Mouse (Mus musculus): ENCODE data around the gene Alk.

Alk gene

DNA sequence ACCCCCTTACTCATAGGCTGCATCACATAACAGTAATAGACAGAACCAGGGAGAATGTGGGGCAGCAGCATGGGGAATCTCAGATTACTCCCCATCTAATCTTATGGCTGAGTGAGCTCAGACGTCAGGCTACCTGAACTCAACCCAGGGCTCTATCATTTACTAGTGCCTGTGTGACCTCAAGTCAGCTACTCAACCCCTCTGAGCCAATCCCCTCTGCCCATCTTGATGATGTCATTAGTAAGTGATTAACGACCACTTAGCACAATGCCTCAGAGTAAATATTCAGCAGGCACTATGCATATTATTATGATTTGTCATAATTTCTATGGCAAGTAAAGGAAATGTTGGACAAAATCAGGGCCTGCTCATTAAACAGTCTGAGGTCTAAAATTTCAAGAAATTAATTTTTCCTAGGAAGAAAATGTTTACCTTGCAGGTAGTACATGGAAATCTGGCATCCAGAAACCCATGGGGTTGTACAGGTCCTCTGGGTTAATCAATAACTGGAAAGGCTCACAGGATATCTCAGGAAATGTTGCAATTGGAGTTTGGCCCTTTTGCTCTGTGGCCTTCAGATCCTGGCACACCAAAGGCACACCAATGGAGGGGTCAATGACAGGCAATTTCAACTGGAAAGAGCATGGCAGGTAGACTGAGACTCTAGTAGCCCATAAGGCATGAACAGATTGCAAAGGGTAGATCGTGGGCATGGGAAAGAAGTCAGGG, 204.9 kb downstream of the Alk start:
- no peak for DNase-seq (ENCODE audit: low spot score in 2 of 2)

DNA sequence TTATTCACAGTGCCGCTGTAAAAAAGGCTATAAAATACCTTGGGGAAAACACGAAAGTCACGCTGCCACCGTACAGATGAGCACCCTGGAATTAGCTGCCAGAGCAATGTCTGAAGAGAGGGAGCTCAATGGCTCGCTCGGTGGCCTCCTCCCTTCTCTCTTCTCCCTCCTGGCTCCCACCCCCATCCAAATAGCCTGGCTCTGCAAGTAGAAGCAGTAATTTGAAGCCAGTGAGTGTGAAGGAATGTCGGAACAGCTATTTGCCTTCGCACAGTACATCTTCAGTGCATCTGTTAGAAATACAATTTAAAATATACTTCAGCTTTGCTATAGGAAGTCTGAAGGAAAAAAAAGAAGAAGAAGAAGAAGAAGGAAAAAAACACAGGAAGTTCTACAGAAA, 208.5 kb downstream of the Alk start:
- no peak for DNase-seq (ENCODE audit: low spot score in 2 of 2)

DNA sequence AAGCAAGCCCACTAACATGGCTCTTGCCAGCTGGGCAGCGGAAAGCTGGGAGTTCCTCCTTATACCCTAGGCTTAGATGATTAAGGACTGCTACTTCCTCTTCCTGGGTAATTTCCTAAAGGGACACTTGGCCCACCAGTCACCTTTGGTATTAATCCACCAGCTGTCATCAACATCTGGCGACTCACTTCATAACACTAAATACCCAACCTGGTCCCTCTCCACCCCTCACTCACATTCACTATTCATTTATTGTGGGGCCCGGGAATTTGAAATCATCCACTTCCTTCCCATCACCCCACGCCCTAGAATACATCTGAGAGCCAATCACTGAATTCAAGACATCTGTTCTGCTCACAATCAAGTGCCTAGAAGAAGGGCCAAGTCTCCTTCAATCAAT, 235.4 kb downstream of the Alk start:
- DNase-seq (ENCODE audit: low spot score in 2 of 2), result no peak

DNA sequence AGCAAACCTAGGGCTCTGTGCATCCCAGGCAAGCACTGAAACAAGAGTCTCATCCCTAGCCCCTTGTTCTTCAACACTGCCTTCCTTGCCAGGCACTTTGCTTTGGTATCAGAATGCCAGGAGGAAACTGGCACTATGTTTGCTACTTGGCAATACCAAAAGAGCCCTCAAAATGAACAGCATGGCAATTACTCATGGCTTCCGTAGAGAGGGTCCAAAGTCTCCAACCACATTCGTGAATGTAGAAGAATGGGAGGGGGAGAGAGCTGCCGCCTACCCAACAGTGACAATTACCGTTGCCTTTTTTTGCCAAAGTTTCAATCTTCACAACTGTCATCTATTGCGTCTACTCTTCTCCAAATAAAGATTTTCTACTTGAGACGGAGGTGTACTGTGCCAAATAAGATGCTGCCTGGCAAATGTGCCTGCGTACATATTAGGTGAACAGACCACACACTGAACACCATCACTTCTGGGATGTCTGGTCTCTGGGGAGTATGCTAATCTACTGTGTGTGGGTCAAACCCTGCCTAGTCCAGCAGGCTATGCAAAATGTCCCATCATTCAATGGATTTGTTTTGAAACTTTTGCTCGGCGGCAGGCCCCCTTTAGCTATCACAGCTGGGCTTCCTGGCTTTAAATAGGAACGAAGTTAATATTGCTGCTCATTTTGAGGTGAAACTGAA, 241.5 kb downstream of the Alk start:
- DNase-seq (ENCODE audit: low spot score in 2 of 2), result no peak

DNA sequence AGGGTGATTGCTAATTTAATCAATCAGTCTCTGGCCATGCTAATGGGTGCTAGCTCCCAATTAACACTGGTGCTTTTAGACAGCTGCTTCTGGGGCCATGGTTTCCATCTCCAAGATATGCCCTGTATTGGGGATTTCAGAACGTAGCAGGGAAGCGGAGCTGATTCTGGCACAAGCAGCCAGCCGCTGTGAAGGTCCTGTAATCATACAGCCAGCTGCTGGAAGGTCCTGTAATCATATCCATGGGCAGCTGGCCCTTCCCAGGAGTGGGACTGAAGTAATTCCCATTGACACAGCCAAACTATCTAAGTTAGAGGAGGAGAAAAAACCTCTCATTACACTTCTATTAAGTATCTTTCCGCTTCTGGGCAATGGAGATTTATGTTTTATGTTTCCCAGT, 242.5 kb downstream of the Alk start:
- DNase-seq (ENCODE audit: low spot score in 2 of 2), result no peak

DNA sequence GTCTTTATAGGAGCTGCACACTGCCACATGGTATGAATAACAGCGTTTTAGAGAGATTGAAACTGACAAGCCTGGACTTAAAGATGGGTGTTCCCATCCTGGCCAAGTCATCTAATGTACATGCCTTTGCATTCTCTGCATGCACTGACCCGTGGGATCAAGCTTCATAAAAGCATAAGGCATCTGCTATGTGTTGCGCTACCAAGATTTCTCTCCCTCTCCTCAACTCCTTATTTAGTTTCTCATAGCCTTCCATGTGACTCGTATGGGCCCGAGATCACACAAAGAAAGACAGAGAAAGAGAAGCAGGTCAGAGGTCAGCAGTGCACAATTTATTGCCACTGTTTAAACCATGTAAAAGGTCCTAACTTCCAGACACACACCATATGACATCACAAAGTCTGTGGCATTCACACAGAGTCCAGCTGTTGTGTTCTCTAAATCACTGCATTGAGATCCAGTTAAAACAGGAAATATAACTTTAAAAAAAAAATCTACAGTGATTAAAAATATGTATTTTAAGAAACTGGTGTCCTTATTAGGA, 247.6 kb downstream of the Alk start:
- DNase-seq (ENCODE audit: low spot score in 2 of 2), result no peak

DNA sequence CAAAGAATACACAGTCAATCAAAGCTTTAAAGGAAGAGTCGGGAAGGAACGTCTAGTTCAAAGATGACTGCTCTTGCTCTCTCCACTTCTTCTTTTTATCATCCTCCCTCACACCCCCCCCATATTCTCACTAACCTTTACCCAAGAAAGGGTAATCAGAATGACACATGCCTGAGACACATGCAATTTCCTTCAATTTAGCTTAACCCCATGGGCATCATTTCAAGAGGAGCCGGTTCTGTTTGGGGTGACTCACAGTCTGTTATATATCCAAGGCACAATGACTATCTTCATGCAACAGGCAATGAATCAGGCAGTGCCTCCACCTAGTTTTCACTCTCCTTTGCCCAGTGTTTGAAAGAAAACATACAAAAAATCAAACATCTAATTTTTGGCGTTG, 265.0 kb downstream of the Alk start:
- DNase-seq (ENCODE audit: low spot score in 2 of 2), result no peak

DNA sequence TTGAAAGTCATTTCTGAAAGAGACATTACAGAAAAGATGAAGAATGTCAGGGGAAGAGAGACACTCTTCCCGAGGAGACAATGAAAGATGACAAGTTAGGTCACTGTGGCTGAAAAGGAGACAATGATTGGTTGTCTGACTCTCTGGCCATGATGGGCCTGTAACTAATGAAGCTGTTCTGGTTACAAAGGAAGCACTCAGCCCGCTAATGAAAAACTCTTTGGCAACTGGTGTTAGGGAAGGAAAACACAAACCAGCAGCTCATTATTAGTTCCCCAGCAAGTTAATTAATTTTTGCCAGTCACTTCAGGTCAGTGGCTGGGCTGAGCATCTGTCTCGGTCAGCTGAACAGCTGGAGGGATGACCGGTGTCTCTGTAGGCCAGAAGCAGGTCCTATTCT, 271.5 kb downstream of the Alk start:
- no peak for DNase-seq (ENCODE audit: low spot score in 2 of 2)

DNA sequence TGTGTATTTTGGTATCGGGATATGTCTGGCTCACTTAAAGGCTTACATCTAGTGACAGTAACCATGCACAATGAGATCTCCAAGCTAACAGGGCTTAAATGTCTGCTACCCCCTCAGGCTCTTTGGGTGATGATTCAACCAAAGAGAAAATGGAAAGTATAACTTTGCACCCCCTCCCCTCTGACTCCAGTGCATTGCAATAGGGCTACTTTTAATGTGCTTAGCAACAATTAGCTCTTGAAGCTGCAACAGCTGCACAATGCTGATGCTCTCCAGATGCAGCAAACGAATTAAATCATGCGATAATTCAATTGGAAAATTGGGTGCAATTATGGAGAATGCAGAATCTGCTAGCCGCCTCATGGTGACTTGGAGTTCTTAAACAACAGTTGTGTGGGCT, 278.5 kb downstream of the Alk start:
- DNase-seq (ENCODE audit: low spot score in 2 of 2), result no peak

DNA sequence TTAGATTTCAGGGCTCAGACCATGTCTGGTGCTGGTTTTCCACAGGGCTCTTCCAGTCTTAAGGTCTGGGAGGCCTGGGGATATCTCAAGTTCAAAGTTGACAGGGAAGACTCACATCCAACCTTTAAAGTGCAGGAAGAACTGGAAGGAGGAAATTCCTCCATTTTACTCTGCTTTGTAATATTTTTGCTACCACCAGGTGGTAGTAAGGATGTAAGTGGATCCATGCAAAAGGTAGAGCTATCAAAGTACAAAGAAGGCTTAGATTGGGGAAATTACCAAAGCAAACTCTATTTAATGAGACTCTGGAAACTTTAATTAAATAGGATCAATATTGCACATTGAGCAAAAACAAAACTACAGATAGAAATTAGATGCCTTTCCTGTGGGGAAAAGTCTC, 284.9 kb downstream of the Alk start:
- no peak for DNase-seq (ENCODE audit: low spot score in 2 of 2)

DNA sequence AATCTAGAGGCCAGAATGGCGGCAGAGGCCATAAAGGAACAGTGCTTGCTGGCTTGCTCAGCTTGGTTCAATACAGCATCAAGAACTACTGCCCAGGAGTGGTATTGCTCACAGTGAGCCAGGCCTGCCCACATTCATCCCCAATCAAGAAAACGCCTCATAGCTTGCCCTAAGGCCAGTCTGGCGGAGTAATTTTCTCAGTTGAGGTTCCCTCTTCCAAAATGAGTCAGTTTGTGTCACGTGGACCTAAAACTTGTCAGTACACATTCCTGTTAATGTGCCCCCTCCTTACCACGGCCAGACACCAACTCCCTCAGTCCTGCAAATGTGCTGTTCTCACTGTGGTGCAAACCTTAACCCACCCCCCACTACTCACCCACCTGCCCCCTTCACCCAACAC, 304.8 kb downstream of the Alk start:
- DNase-seq (ENCODE audit: low spot score in 2 of 2), result no peak

DNA sequence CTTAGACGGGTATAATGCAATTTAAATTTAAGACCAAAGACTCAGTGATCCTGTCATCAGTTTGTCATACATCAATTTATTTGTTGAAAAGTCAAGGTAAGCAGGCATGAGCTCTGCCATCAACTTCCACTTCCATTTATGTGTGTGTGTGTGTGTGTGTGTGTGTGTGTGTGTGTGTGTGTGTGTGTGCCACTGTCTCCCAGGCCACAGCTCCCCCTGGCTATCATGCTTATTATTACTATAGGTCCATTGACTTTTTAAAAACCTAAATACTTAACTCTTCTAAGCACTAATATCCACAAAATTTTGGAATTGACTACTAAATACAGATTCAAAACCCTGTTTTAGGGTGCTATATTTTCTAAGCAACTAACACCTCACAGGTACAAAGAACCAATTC, 308.1 kb downstream of the Alk start:
- DNase-seq (ENCODE audit: low spot score in 2 of 2), result no peak

DNA sequence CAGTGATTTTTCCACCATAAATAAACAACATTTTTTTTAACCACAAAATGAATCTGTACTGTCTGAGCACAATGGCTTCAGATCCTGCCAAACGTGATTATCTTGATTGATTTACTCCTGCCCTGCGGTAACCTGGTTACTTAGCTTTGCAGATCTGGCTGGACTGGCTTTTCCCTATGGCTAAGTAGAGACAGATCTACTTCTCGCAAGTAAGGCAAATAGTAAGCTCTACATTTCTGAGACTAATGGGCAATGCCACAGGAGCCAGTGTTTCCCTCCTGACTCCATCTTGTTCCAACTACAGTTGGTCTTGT, 311.2 kb downstream of the Alk start:
- no peak for DNase-seq (ENCODE audit: low spot score in 2 of 2)

DNA sequence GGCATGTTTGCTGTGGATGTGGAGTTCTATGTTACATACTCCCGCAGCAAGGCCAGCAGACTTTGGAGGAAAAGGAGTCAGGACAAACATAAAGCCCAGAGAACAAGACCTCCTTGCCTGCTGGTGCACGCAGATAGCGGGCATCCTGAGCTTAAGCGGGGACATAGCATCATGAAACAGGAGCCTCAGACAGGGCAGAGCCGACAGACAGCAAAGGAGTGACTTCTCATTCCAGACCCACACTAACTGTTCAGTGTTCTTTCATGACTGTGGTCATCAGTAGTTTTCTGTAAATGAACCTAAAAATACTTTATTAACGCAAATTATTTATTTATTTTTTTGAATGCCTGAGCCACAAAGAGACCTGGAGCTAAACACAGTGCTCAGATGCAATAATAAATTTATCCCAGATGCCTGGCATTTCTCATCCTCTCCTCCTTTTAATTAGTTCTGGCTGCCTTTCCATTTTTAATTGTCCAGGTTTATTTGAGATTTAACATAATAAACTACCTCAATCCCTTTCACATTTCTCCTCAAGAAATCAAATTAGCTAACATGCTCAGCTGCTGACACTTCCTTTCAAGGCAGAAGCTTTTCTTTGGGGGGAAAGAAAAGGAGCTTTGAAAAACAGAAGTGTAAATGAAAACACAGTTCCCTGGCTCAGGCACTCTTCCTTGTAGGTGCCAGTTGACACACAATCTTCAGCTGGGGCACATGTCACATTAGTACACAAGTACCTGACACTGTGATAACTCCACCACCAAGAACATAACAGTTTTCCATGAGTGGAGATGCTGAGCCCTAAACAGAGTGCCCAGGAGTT, 311.8 kb downstream of the Alk start:
- no peak for DNase-seq (ENCODE audit: low spot score in 2 of 2)

DNA sequence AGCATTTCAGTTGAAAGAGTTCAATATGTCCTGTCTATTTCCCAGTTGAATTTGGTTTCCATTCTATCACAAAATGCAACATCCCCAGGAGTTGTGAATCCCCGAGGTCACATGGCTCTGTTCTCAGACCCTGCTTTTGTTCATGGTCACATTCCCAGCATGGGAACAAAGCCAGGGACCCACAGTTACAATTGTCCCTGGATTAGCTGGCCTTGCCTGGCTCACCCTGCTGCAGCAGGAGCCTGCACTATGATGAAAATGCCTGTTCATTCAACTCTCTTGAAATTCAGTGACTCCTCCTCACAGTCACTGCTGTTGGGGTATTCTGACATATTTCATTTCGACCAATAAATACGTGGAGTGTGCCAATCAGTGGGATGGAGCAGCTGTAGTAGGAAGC, 318.5 kb downstream of the Alk start:
- no peak for DNase-seq (ENCODE audit: low spot score in 2 of 2)

DNA sequence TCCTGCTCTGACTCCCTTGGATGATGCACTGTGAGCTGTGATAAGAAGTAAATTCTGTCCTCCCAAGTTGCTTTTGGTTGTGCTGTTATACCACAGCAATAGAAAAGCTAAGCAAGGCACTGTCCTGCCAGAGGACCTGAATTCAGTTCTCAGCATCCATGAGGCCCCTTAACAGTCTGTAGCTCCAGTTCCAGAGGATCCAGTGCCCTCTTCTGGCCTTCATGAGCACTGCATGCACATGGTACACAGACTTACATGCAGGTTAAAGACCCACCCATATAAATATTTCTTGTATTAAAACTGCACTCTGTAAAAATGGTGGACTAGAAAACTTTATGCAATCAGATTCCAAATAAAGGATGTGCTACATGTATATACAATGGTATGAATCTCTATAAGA, 326.1 kb downstream of the Alk start:
- DNase-seq (ENCODE audit: low spot score in 2 of 2), result no peak

DNA sequence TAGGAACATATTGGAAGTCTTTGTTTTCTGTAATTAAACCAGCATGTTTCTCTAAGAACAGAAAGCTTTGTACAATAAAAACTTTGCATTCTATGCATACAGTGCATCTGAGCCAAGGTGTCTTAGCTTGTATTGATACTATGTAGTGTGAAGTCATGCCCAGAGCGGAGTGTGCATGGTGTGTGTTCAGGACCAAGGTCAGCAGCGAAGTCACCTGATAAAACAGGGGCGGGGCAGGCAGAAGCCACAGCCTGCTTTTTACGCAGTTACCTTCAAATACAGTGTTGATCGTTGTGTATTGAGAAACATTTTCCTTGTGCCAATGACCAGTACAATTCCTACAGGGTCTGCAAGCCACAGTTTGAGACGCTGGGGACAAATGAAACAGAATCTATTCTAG, 327.6 kb downstream of the Alk start:
- DNase-seq (ENCODE audit: low spot score in 2 of 2), result no peak

DNA sequence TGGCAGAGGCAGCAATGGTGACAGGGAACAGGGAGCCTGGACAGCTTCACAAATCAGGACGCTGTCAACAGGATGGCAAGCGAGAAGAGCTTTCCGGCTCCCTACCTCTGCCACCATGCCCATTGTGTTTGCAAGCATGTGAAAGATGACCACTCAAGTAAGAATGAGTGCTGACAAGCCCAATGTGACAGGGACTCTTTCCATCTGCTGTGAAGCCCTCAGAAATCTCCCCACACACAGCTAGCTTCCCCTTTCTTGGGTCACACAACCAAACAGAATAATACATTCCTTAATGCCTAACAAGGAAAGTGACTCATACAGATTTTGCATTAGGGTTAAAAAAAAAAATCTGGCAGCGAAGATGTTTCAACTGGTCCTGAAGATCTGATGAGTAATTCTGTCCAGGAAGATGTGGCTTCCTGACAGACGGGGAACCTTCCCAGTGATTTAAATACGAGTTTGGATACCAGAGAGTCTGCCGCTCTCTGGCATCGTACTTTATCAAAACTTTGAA, 329.0 kb downstream of the Alk start:
- DNase-seq (ENCODE audit: low spot score in 2 of 2), result no peak

DNA sequence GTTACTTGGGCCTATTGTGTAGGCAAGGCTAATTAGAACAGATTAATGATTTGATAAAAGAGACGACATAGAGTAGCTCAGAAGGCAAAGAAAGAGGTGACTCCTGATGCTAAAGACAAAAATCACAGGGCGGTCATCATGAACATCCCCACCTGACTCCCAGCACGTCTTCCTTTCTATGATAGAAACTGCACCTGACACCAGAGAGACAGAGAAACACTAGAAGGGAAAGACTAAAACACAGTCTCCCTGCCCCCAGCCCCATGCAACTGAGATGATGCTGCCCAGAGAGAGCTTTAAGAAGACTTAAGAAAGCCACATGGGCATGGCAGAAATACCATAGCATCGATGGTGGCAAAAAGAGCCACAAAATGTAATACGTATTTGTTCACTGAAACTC, 330.2 kb downstream of the Alk start:
- DNase-seq (ENCODE audit: low spot score in 2 of 2), result no peak

DNA sequence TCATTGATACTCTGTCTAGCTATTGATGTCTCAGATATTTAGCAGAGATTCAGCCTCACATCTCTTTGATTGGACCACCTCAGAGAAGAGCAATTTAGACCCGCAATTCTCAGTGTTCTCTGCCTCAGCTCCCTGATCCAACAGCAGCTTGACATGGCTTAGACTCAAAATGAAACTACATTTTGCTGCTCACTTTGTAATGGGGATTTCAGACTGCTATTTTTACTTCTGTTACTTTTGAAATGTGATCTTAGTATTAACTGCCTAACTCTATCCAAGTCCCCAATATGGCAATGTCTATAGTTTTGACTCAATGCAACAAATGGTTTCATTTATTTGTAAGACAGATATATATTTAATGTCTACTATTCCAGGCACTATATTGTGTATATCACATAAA, 332.8 kb downstream of the Alk start:
- DNase-seq (ENCODE audit: low spot score in 2 of 2), result no peak

DNA sequence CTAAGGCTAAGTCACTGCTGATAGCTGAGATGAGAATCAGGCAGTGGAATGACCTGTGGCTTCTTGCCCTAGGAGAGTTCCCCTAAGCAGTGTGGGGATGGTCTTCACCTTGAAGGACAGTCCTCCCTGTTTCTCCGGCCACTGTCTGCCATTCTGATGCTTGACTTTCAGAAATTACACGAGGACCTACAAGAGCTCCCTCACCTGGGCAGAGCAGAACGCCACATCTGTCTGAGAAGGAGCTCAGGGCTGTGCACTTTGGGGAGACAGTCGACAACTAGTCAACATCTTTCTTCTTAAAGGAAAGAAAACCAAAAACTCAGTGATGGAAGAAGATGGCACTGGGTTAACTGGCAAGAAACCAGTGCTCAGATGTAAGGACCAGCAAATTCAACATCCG, 335.9 kb downstream of the Alk start:
- no peak for DNase-seq (ENCODE audit: low spot score in 2 of 2)

DNA sequence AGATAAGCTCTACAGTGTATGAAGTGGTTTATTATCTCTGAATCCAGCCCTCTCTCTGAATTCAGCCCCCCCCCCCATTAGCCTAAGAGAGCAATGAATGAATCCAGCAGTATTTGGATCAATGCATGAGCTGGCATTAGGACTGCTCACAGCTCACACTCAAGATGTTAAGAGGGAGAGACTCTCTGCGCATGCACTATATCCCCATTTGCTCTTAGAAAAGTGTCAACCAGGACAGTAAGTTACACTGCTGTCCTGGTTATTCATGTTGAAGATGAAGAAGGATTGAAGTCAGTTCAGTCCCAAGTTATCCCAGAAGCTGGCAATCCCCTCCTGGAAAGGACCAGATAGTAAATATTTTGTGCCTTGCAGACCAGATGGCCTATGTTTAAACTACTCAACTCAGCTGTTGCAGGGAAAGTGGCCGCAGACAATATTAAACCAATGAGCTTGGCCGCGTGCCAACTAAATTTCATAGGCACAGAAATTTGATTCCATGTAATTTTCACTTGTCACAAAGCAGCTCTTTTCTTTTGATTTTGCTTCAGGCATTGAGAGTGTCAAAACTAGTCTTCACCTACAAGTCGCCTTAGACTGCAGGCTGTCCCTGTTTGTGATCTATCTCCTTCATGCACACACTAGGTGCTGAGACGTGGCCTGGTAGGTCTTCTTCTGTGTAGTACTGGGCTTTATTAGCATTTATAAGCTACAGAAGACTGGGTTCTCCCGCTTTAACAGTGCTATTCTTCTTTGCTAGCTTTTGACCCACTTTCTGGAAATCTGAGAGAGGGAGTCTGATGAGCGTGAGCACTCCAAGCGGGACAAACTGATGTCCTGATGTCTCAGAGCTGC, 339.0 kb downstream of the Alk start:
- no peak for DNase-seq (ENCODE audit: low spot score in 2 of 2)

All from spleen, postnatal 4 days (tissue).